Mouse (Mus musculus) WW6 (cell line): ENCODE results near the gene Gm17720.

Experiments
- DNase-seq: peaks from one replicate; pipeline ENCODE4 v3.0.0-alpha.2; 2013; ENCODE audit warnings: low read depth, low spot score

The Gm17720 gene

GRCm38 (mm10) chr8:110102653-110103052 is at the start of gene Gm17720:
Gene Gm17720 (minus strand): TSS chr8:110102753.
- no peak for DNase-seq

- DNase-seq: no peak
Measured at GRCm38 (mm10) chr8:110145538-110145937, 43.0 kb upstream of the Gm17720 start.

GRCm38 (mm10) chr8:110140770-110141169 is 38.2 kb upstream of the Gm17720 start:
- no peak for DNase-seq

GRCm38 (mm10) chr8:110140156-110140555 is 37.6 kb upstream of the Gm17720 start:
- no peak for DNase-seq

GRCm38 (mm10) chr8:110135515-110135914 is 33.0 kb upstream of the Gm17720 start:
- no peak for DNase-seq

- DNase-seq: no peak
Measured at GRCm38 (mm10) chr8:110134236-110134635, 31.7 kb upstream of the Gm17720 start.

GRCm38 (mm10) chr8:110130537-110130936 is 28.0 kb upstream of the Gm17720 start:
- peak; percentile 84 for DNase-seq

GRCm38 (mm10) chr8:110119715-110120114 is 17.2 kb upstream of the Gm17720 start:
- DNase-seq: no peak

- DNase-seq: no peak
Measured at GRCm38 (mm10) chr8:110101676-110102075, 877 bp downstream of the Gm17720 start.

- DNase-seq: no peak
Measured at GRCm38 (mm10) chr8:110100907-110101306, 1.6 kb downstream of the Gm17720 start, which contains the start of gene Gm21964. Gene Gm21964 (plus strand): TSS chr8:110101207.

- no peak for DNase-seq
Measured at GRCm38 (mm10) chr8:110091869-110092268, 10.7 kb downstream of the Gm17720 start.

GRCm38 (mm10) chr8:110082416-110083105 is 20.0 kb downstream of the Gm17720 start:
- DNase-seq: no peak

GRCm38 (mm10) chr8:110079282-110080221 is 23.0 kb downstream of the Gm17720 start, which contains the start of gene Zfp612:
Gene Zfp612 (plus strand): TSS chr8:110079746.
- DNase-seq: peak; percentile 40

- no peak for DNase-seq
Measured at GRCm38 (mm10) chr8:110074496-110074895, 28.1 kb downstream of the Gm17720 start.

GRCm38 (mm10) chr8:110071600-110071999 is 31.0 kb downstream of the Gm17720 start:
- peak; percentile 39 for DNase-seq

- no peak for DNase-seq
Measured at GRCm38 (mm10) chr8:110069706-110070105, 32.8 kb downstream of the Gm17720 start.

GRCm38 (mm10) chr8:110065676-110066075 is 36.9 kb downstream of the Gm17720 start:
- DNase-seq: no peak

GRCm38 (mm10) chr8:110064606-110065365 is 37.8 kb downstream of the Gm17720 start:
- no peak for DNase-seq

- DNase-seq: no peak
Measured at GRCm38 (mm10) chr8:110064161-110064560, 38.4 kb downstream of the Gm17720 start.

- no peak for DNase-seq
Measured at GRCm38 (mm10) chr8:110058207-110058606, 44.3 kb downstream of the Gm17720 start.

GRCm38 (mm10) chr8:110051208-110051607 is 51.3 kb downstream of the Gm17720 start:
- DNase-seq: no peak

- no peak for DNase-seq
Measured at GRCm38 (mm10) chr8:110040509-110040908, 62.0 kb downstream of the Gm17720 start.
